Mouse (Mus musculus) small intestine, adult 10 weeks (tissue): ENCODE results near the gene Ankzf1. TPM values are rescaled to one million over a fixed set of nuclear protein-coding genes. Genes with fewer than 3 reads are reported as not detected.

ENCODE experiments used
- polyA plus RNA-seq: library from polyadenylated mRNA; stranded (reverse); fragments of 350-450 nt; fragmentation: Illumina TruSeq; extraction: RNeasy Lipid Tissue Mini Kit (QIAGEN cat#74804); gene quantifications from one replicate; pipeline ENCODE4 v1.2.3, GENCODE M21; 2014; ENCODE audit warnings: low replicate concordance

Gene Ankzf1
- 18.0 TPM for polyA plus RNA-seq

DNA sequence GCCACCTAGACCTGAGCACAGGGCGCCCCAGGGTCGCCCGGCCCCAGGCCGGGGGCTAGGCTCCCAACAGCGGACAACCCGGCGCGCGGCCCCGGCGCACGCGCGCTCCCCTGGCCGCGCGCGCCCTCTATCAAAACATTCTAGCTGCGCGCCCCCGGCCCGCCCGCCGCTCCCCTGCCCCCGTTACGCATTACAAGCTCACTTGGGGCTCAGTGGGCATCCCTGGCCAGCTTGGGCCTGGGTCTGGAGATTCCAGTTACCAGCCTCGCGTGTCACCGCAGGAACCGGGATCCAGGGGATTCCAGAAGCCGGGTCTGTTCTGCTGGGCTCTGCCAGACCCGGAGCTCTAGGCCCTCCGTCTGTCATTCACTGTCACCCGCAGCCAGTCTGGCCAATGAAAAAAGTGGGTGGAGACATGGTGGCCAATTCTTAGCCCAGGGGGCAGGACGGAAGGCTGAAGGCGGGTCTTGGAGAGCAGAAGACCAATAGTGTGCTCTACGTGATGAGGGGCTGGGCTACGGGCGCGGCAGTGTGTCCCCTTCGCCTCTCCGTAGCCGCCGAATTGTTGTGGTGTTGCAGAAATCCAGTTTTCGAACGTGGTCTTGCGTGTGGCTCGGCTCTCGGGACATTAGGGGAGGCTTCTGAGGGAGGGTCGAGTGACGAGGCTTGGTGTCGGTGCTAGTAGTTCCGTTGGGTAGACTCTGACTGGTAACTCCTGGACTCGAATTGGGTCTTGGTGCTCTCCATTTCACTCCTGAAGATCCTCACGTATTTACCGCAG lies at the start of gene Ankzf1, which contains the start of gene Atg9a:
TSS of gene Ankzf1 (plus strand) at position 530 of the 781 bp plus-strand sequence.
TSS of gene Atg9a (minus strand) at position 575 of the 781 bp plus-strand sequence.

DNA sequence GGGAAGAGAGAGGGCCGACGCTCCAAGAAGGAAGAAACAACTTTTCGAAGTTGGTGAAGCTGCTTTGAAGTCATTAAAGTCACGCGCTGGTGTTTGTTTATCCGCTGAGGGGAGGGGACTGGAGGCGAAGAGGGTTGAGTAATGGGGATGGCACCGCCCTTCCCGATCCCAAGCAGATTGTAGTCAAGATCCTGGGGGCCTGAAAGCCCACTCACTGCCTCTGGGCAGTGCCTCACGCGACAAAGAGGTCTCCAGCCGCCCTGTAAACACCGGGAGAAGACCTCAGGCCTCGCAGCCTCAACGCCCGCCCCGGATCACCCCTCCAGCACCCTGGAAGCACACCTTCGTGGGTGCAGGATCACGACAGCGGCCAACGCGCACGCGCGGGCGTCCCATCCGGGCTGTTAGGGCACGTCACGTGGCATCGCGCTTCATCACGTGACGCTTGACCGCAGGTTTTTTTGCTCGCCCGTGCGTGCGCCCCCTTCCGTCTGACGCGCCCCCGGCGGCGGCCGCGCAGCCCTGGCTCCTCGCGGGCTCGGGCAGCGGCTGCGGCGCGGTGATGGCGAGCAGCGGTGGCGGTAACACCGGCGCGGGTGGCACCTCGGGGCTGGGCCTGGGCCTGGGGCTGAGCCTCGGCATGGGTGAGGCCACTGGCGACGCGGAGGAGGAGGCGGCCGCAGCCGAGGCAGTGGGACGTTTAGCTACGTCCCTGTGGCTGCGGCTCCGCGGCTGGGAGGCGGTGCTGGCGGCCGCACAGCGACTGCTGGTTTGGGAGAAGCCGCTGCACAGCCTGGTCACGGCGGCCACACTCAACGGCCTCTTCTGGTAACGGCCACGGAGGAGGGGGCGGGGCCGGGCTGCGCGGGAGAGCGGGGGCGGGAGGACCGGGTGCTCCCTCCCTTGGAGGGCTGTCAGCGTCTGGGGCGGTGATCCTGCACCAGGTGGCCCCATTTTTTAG lies 49.4 kb upstream of the Ankzf1 start, which contains the start of the genes Cnppd1 and Retreg2:
TSS of gene Cnppd1 (minus strand) at position 411 of the 961 bp plus-strand sequence.
TSS of gene Retreg2 (plus strand) at position 478 of the 961 bp plus-strand sequence.

DNA sequence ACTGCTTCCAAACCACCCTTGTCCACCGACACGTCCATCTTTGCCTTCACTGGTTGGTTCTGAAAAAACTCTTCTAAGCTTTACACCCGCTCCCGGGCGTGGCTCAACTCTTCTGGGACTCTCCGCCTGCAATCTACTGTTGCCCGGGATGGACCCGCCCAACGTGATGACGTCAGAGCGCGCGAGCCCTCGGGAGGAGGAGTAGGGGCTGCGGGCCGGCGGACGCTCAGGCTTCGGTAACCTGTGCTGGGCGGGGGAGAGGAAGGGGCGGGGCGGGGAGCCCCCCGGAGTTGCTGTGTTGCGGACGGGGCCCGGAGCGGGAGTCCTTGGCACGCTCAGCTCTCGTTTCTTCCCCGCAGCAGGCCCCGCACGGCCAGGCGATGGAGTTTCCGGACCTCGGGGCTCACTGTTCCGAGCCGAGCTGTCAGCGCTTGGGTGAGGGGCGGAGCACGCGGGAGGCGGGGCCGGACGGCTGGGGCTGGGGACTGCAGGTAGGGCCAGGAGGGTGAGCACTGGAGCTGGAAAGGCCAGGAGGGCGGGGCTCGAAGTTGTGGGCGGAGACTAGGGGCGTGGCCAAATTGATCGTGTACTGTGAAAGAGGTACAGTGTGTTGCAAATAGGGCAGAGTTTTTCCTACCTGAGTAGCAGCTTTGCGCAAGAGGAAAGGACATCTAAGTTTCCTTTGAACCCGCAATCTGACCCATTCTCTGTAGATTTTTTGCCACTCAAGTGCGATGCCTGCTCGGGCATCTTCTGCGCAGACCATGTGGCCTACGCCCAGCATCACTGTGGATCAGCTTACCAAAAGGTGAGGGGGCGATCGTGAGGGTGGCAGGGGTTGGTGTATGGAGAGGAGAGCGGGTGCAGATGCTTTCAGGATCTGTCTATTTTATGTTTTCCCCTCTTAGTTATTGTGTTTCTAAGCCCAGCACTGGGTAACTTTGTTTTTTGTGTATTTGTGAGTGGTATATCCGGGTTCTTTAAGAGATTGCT lies 23.2 kb upstream of the Ankzf1 start, which contains the start of gene Zfand2b:
TSS of gene Zfand2b (plus strand) at position 175 of the 993 bp plus-strand sequence.

DNA sequence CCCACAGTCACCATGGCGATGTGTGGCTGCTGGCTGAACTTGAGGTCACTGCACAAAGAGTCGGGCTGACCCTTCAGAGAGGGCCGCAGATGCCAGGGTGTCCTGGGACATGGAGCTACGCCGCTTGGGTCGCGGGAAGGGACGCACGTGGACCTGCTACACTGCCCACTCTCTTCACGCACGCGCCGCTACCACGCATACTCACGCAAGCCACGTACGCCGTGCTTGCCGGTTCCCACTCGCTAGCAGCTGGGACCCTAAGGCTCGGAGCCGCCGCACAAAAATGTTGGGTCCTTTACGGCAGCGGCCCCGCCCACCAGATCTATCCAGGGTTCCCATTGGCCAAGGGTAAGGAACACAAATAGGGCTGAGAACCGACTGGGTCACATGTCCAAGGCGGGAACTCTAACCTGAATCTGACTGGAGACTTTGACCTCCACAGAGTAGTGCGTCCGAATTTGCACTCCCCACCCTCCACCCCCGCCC lies 11.8 kb upstream of the Ankzf1 start, which contains the start of gene Abcb6:
TSS of gene Abcb6 (minus strand) at position 288 of the 486 bp plus-strand sequence.

DNA sequence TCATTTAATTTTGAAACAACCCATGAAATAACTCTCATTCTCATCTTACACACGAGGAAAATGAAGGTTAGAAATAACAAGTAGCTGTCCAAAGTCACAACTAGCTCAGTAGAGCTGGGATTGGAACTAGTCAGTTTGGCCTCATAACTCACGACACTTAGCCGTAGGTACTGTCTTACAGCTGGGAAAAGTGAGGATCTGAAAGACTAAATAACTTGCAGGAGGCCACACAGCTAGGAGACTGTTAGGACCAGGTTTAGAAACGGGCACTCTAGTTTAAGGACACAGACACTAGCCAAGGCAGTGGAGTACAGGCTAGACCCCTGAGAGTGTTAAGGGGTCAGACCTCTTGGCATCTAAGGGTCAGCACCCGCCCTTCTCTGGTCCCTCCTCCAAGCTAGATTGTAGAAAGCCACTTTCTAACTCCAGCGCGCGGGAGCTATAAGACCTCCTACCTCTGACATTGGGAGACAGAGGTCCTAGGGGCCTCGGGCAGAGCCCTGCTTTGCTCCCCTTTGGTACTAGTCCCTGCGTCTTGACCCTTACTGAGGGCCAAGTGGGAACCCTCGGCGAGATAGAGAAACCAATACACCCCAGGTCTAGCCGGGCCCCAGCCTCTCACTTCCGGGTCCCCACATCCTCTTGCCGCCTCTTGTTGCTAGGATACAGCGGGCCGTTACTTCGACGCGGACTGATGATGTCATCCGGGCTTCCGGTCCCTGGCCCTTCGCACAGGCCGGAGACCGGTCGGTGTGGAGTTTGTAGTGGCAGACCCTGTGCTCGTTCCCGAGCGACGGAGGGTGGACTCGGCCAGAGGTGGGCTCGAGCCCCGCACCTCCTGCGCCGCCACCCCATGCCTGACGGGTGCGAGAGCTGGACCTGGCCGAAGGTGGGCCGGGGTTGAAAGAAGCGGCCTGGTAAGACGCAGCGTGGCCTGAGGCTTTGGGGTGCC lies 18.5 kb downstream of the Ankzf1 start, which contains the start of the genes Glb1l and Stk16:
TSS of gene Glb1l (minus strand) at position 678 of the 952 bp plus-strand sequence.
TSS of gene Stk16 (plus strand) at position 703 of the 952 bp plus-strand sequence.

DNA sequence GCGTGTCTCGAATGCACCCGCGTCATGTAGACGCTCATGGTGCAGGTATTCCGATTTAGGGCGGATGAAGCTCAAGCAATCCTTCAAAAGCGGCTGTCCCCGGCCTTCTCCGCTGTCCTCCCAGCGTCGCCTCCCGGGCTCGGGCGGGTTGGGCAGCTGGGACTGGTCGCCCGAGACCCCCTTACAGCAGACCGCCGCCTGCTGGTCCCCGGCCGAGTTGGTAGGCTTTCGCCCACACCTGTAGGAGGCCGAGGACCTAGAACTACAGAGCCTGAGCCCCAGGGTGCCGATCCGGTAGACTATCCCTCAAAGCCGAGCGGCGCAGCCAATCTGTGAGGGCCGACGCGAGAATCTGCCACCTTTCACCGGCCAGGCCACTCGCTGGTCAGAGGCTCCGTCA lies 27.6 kb downstream of the Ankzf1 start, which contains the start of gene Tuba4a:
TSS of gene Tuba4a (minus strand) at position 335 of the 400 bp plus-strand sequence.

DNA sequence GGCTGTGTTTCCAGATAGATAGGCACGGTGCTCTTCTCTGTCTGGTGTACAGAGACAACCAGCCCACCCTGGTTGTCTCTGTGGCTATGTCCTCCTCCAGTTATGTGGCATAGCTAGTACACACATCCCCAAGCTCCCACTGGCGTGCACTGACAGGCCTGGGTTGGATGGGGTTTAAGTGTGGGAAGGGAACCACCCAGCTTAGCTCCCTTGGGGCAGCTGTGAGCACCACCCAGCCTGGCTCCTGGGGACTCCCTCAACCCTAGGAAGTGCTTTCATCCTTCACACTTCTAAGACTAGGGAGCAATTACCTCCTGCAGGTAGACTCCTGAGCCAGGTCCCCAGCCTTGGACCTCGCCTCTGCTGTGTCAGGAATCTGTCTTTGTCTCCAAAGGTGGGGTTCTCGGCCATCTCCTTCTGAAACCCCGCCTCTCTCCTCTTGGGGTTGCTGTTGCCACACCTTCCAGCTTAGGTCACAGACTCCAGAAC lies 39.8 kb downstream of the Ankzf1 start, which contains the start of gene A630095N17Rik:
TSS of gene A630095N17Rik (minus strand) at position 439 of the 489 bp plus-strand sequence.

DNA sequence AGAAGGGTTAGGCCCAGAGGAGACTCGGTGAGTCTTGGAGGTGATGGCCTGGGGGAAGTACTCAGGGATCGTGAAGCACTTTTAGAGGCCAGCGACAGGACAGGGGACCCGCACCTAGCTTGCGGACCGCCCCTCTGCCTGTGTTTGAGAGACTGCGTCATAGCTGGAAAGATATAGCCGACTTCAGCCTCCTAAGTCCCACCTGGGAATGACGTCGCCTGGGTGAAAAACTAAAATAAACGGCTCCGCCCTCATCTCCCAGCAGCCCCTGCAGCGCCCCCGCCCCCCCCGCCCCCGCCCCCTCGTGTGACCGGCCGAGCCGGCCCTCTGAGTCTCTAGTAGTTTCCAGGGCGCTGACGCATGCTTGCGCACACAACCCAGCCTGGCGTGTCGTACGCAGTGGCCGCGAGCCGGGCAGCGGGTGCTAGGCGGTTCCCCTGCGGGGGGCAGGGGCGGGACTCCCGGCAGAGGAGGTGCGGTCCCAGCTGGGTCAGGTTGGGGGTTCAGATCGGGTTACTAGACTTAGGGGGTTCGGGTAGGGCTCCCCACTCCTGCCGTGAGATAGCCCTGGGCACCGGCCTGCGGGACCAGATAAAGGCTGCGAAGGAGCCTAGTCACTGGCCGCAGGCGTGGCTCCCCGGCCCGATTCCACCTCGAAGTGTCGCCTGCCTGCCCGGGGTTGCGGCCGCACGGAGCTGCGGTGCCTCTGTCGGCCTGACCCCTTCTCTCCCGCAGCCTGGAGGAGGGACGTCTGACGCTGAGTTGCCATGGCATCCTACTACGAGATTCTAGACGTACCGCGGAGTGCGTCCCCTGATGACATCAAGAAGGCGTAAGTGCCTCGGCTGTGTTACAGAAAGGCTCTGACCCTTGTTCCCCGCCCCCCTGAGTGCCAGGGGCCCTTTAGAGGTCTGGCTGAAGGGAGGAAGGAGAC lies 44.4 kb downstream of the Ankzf1 start, which contains the start of gene Dnajb2:
TSS of gene Dnajb2 (plus strand) at position 290 of the 934 bp plus-strand sequence.

Other genes starting within 250 kb of the Ankzf1 start
- gene Ihh, start 240.5 kb upstream of the Ankzf1 start, polyA plus RNA-seq: 0.33 TPM
- gene Nhej1, start 67.0 kb upstream of the Ankzf1 start, polyA plus RNA-seq: not detected
- not detected for gene Slc23a3, start 58.3 kb upstream of the Ankzf1 start, polyA plus RNA-seq
- gene Cnppd1, start 49.4 kb upstream of the Ankzf1 start, polyA plus RNA-seq: 8.0 TPM
- 4.2 TPM for gene Retreg2, start 49.4 kb upstream of the Ankzf1 start, polyA plus RNA-seq
- 0.78 TPM for gene Zfand2b, start 23.5 kb upstream of the Ankzf1 start, polyA plus RNA-seq
- gene Abcb6, start 11.8 kb upstream of the Ankzf1 start, polyA plus RNA-seq: 3.8 TPM
- 12.2 TPM for gene Atg9a, start within 50 bp of the Ankzf1 start, polyA plus RNA-seq
- gene Glb1l, start 18.7 kb downstream of the Ankzf1 start, polyA plus RNA-seq: 8.1 TPM
- gene Stk16, start 18.7 kb downstream of the Ankzf1 start, polyA plus RNA-seq: 17.4 TPM
- gene Tuba4a, start 27.7 kb downstream of the Ankzf1 start, polyA plus RNA-seq: 4.2 TPM
- gene A630095N17Rik, start 40.0 kb downstream of the Ankzf1 start, polyA plus RNA-seq: not detected
- gene Dnajb2, start 44.3 kb downstream of the Ankzf1 start, polyA plus RNA-seq: 4.0 TPM
- not detected for gene Ptprn, start 72.4 kb downstream of the Ankzf1 start, polyA plus RNA-seq
- 2.4 TPM for gene Resp18, start 86.3 kb downstream of the Ankzf1 start, polyA plus RNA-seq
- gene Dnpep, start 125.8 kb downstream of the Ankzf1 start, polyA plus RNA-seq: 1.3 TPM
- 0.97 TPM for gene Des, start 168.2 kb downstream of the Ankzf1 start, polyA plus RNA-seq
- 1.9 TPM for gene Speg, start 183.1 kb downstream of the Ankzf1 start, polyA plus RNA-seq
- gene Gmppa, start 243.8 kb downstream of the Ankzf1 start, polyA plus RNA-seq: 5.8 TPM